Mouse (Mus musculus): ENCODE data around the gene Fxyd7.

Gene Fxyd7

GRCm38 (mm10) chr7:31076492-31076891 is 25.2 kb upstream of the Fxyd7 start, which contains the start of gene Fxyd3:
TSS of gene Fxyd3 (minus strand) at chr7:31076704.
- DNase-seq (ENCODE audit: low read depth, low spot score) = no peak

DNA sequence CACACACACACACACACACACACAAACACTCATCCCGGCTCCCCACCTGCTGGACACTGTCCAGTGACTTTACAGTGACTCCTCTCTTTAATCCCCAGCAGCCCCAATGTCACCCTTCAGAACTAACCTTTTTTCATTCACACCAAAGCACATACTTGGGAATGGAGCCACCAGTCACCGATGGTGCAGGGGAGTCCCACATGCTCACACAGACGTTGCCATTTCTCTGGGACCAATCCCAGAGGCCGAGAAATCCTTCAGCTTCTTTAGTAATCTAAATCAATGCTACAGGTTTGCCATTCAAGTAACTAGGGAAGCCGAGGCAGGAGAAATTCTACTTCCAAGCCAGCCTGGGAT is 23.4 kb upstream of the Fxyd7 start:
- DNase-seq (ENCODE audit: low read depth, low spot score) = no peak

GRCm38 (mm10) chr7:31074061-31074712 is 22.9 kb upstream of the Fxyd7 start:
- DNase-seq (ENCODE audit: low read depth, low spot score) = no peak

DNA sequence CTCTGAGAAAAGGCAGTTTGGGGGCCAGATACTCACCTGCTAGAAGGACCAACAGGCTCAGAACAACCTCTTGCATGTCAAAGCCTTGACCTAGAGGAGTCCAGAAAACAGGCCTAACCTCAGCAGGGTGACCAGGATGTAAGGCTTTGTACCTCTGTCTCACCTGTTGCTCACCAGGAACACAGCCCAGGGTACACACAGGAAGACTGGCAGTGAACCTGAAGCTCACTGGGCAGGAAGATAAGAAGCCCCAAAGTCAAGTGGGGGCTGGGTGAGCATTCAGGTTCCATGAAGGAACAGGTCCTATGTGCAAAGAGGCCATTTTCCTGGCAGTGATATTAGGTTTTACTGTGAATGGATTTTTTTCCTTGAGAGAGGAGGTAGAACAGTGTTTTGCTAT is 22.3 kb upstream of the Fxyd7 start:
- DNase-seq (ENCODE audit: low read depth, low spot score) = no peak

DNA sequence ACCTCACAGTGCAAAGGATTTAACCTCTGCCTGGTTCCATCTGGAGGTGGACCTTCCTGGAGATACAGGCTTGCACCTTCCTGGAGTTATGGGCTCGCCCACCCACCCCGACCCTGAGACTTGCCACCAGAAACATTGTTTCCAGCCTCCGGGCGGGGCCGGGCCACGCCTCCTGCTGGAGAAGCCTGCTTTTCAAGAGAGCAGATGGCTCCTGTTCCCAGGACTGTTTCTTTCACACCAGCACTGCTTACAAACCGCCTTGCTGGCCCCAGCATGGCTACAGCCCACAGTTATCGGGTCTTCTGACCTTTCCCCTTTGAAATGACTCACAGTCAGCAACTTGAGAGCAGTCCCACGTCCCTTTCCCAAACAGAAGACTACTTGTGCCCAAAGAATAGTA is 21.1 kb upstream of the Fxyd7 start:
- DNase-seq (ENCODE audit: low read depth, low spot score) = no peak

DNA sequence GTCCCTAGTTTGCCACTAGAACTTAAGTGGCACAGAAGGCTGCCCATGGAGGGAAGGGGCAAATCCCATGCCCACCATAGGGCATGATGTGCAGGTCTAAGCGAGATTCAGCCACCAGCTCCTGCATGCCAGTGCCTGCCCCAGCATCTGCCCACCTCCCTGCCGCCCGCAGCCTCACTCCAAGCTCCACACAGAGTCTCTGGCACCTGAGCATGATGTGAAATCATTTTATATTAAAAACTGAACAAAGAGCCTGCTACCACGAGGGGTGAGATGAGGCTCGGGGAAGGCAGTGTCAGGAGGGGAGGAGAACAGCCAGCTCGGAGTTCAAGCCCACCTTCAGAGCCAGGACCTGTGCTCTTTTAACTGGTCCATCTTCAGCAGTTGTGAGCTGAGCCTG is 19.1 kb upstream of the Fxyd7 start:
- DNase-seq (ENCODE audit: low read depth, low spot score) = no peak

DNA sequence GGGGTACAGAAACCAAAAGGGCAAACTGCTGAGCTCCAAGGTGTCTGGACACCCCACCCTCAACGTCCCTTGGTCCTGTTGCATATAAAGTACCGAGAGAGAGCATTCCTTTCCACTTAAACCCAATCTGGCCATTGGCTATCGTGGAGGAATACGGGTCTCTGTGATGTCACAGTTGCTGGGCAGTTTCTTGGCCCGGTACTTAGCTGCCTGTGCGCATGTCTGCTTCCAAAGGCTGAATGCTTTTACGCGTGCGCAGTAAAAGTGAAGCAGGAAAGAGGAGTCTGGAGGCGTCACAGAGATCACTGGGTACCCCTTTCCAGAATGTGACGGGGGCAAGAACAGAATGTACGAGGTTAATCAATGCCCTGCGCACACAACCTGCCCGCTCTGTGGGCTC is 18.2 kb upstream of the Fxyd7 start:
- no peak for DNase-seq (ENCODE audit: low read depth, low spot score)

- no peak for DNase-seq (ENCODE audit: low read depth, low spot score)
These were observed 16.6 kb upstream of the Fxyd7 start for GRCm38 (mm10) chr7:31067836-31068235.

- no peak for DNase-seq (ENCODE audit: low read depth, low spot score)
These were observed 11.8 kb upstream of the Fxyd7 start for GRCm38 (mm10) chr7:31063074-31063560.

- DNase-seq (ENCODE audit: low read depth, low spot score) = no peak
These were observed 9.3 kb upstream of the Fxyd7 start for GRCm38 (mm10) chr7:31060621-31061010.

DNA sequence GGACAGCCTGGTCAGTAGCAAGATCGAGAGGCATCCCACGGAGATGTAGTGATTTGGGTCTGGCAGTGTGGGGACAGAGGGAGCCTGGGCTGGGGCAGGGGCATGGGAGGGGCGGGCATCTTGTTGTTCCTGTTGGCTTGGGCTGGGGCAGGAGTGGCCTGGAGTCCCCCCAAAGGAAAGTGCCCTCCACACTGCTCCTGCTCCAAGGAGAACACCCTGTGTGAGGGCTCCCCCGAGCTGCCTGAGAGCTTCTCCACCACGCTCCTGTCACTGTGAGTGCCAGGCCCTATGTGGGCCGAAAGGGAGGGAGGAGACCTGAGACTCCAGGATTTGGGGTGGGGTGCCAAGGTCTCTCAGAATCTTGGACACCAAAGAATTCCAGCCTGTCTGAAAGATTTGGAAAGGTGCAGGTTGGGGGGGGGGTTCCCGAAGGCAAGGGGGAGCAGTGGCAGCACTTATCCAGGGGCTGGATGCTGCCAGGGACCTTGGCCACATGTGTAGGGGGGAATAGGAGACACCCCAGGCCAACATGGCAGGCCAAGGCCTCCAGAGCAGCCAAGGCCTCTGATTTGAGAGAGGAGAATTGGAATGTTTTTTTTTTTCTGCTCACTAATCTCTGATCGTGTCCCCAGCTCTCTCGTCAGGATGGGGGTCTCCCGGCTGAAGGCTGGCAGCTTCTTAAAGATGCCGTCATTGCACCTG is 8.8 kb upstream of the Fxyd7 start:
- no peak for DNase-seq (ENCODE audit: low read depth, low spot score)

GRCm38 (mm10) chr7:31059108-31059507 is 7.8 kb upstream of the Fxyd7 start, which contains the start of gene Lgi4:
TSS of gene Lgi4 (plus strand) at chr7:31059342.
- DNase-seq (ENCODE audit: low read depth, low spot score) = peak; percentile 85

- DNase-seq (ENCODE audit: low read depth, low spot score) = no peak
These were observed 6.9 kb upstream of the Fxyd7 start for GRCm38 (mm10) chr7:31058211-31058610.

DNA sequence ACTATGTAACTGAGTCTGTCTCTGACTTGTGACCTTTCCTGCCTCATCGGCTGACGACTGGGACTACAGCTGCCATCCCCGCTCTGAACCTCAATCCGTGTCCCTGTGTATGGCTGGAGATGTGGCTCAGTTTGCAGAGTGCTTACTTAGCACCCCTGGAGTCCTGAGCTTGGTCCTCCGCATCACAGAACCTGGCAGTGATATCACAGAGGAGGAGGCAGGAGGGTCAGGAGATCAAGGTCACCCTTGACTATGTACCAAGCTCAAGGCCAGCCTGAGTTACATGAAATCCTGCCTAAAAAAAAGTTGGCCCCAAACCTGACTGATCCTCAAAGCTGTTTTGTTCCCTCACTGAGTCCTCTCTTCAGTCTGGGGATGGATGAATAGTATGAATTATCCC is 6.5 kb upstream of the Fxyd7 start:
- no peak for DNase-seq (ENCODE audit: low read depth, low spot score)

DNA sequence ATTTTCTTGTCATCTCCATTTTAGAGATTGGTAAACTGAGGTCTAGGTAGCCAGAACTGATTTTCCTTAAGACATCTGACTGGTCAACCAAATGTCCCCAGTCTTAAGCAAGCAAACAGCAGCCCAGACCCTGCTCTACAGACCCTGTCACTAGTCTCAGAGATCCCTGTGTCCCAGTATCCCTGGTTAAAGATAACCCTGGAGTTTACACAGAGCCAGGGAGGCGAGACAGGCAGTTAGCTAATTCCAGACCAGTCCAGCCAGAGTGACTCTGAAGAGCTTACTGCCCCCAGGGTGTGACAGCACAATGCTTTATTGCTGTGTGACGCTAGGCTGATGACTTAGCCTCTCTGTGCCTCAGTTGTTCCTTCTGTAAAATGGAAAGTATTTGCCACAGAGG is 5.8 kb upstream of the Fxyd7 start, which contains the start of gene Fxyd1:
Gene Fxyd1 (minus strand): TSS at position 129 of the 400 bp plus-strand sequence.
- DNase-seq (ENCODE audit: low read depth, low spot score) = no peak

DNA sequence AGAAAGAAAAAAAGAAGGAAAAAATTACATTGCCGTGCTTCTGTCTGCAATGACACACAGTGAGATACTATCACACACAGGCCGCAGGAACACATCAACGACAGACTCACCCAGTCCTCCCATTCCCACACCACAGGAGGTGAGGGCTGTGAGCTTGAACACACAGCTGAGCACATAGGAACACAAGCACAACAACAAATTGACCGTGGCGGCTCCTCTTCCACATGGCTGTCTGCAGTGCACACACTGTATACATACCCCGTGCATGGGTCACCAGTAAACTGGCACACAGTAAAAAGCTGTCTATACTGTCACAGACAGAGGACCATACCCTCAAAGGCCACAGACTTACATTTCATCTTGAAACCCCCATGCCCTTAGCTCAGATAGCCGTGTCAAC is 5.2 kb upstream of the Fxyd7 start:
- DNase-seq (ENCODE audit: low read depth, low spot score) = no peak

- peak; percentile 37 for DNase-seq (ENCODE audit: low read depth, low spot score)
These were observed 4.6 kb upstream of the Fxyd7 start for GRCm38 (mm10) chr7:31055883-31056282.

DNA sequence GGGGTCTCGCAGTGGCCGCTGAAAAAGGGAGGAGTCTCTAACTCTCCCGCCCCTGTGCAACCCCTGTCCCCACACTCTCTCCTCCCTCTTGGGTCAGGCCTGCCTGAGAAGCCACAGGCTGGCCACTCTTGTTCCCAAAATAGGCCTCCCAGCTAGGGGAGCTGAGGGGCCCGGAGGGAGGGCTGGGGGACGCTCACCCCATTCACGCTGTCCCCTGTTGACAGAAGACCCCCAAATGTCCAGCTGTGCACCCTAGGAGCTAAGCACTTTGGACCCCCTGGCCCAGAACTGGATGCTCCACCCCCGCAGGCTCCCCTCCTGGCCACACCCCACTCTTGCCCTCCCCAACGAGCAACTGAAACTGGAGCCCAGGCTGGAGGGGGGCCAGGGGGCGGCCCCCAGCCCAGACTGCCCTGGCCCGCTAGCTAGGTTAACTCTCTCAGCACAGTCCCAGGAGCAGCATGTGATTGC is 4.1 kb upstream of the Fxyd7 start:
- DNase-seq (ENCODE audit: low read depth, low spot score) = peak; percentile 48

GRCm38 (mm10) chr7:31054661-31055320 is 3.5 kb upstream of the Fxyd7 start:
- DNase-seq (ENCODE audit: low read depth, low spot score) = no peak

- no peak for DNase-seq (ENCODE audit: low read depth, low spot score)
These were observed 2.7 kb upstream of the Fxyd7 start for GRCm38 (mm10) chr7:31053882-31054447.

- peak; percentile 49 for DNase-seq (ENCODE audit: low read depth, low spot score)
These were observed 1.6 kb upstream of the Fxyd7 start for GRCm38 (mm10) chr7:31052636-31053434.

Measured in mesoderm, embryonic 11.5 days (tissue).